Mouse (Mus musculus): ENCODE measurements around the gene Rhoj. TPM values are rescaled to one million over a fixed set of nuclear protein-coding genes. Genes with fewer than 3 reads are reported as not detected.

Rhoj gene
- polyA plus RNA-seq, 1 experiment from 2014 or later, result 62.4 TPM

DNA sequence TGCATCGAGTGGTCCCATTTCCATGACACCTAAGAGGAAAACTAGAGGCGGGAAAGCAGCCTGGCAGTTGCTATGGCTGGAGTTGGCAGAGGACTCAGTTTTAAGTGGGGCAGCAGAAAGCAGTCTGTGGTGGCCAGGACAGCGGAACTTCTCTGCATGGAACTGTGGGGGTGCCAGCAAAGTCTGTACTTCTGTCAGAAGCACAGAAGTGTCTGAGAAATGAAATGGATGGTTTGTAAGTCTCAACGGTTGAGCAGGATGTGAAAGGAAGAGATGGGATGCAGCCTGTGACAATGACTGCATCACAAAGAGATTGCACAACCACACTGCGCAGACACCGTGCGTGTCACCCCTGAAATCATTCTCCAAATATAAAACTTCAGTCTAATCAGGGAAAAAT is 138.1 kb downstream of the Rhoj start:
- no peaks in the 10 kb centered on the region for H3K4me1 ChIP-seq
- ATAC-seq (ENCODE audit: insufficient number of reproducible peaks, low FRiP score, low TSS enrichment, low read depth), result no peak
- H3K4me2 ChIP-seq (replicated peaks), result no peak overlapping the region
- no peak overlapping the region for H3K4me3 ChIP-seq (replicated peaks)
- H3K27me3 ChIP-seq, result no peaks in the 10 kb centered on the region
- H3K27ac ChIP-seq (replicated peaks), result no peak overlapping the region
- no peak overlapping the region for H3K9ac ChIP-seq
- peaks cover 6% of the 10 kb centered on the region for H3K36me3 ChIP-seq
- H3K9me3 ChIP-seq (replicated peaks), result no peaks in the 10 kb centered on the region
- 88% methylated on average over 7 of the region's 7 CpGs for WGBS

DNA sequence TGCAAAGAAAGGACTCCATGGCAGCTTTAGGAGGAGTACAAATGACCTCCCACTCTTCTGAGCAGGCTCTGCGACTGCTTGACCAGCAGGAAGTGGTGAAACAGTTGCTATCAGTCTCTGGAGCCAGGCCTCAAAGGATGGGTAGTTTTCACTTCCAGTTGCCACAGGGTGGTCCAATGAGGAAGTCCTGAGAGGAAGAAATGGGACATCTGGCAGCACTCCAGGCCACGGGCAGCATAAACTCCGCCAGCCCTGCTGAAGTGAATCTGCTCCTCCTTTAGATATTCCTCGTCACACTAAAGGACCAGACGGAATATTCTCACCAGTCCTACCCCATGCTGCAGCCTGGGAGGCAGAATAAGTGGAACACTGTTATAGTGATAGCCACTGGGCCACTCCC is 140.8 kb downstream of the Rhoj start:
- Histone ChIP-seq H3K27ac (replicated peaks) (no peak overlapping the region), H3K9ac (no peak overlapping the region), H3K4me3 (replicated peaks) (no peak overlapping the region), H3K4me2 (replicated peaks) (no peak overlapping the region), H3K4me1 (no peaks in the 10 kb centered on the region), H3K9me3 (replicated peaks) (no peaks in the 10 kb centered on the region), H3K36me3 (peaks cover 23% of the 10 kb centered on the region), H3K27me3 (no peaks in the 10 kb centered on the region)
- WGBS, result 76% methylated on average over 5 of the region's 5 CpGs
- no peak for ATAC-seq (ENCODE audit: insufficient number of reproducible peaks, low FRiP score, low TSS enrichment, low read depth)

DNA sequence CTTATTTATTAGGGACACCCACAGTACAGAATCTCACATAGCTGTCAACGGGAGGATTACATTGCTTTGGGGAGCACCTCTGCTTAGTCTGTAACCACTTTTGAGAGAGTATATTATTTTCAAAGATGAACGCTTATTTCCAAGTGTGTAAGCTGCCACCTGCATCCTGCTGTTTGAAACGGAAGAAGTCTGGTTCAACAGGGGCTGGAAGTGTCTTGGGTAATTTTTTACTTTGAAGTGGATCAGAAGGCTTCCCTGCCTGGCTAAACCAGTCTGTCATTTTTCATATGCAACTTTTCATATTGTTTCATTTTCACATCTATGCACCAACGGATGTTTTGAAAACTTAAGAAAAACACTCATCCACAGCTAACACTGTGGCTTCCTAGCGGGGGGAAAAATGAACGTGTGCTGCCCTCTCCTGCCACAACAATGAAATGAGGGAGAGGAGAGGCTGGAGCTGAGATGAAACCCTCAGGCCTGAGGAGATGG is 141.4 kb downstream of the Rhoj start:
- H3K27ac ChIP-seq (replicated peaks), result no peak overlapping the region
- H3K9me3 ChIP-seq (replicated peaks), result no peaks in the 10 kb centered on the region
- H3K9ac ChIP-seq, result no peak overlapping the region
- 50% methylated on average over 6 of the region's 6 CpGs for WGBS
- peaks cover 23% of the 10 kb centered on the region for H3K36me3 ChIP-seq
- ATAC-seq (ENCODE audit: insufficient number of reproducible peaks, low FRiP score, low TSS enrichment, low read depth), result no peak
- no peak overlapping the region for H3K4me3 ChIP-seq (replicated peaks)
- H3K27me3 ChIP-seq, result no peaks in the 10 kb centered on the region
- no peak overlapping the region for H3K4me2 ChIP-seq (replicated peaks)
- H3K4me1 ChIP-seq, result no peaks in the 10 kb centered on the region

DNA sequence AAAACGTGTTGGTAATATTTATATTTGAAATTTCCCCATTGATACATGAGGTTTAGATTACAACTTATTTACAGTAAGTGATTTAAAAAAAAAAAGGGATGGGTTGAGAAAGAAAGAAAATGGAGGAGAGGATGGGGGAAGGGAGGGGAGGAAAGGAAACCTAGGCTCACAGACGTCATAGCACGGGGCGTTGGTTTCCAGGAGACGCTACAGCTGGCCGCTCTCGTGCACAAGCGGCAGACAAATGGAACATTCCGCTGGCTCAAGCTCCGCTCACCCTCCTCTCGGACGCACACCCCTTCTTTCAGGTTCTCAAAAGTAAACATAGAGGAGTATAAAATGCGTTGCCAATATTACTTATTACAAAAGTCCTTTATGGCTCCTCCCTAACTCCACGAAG is 141.9 kb downstream of the Rhoj start:
- 73% methylated on average over 14 of the region's 14 CpGs for WGBS
- ATAC-seq (ENCODE audit: insufficient number of reproducible peaks, low FRiP score, low TSS enrichment, low read depth), result no peak

DNA sequence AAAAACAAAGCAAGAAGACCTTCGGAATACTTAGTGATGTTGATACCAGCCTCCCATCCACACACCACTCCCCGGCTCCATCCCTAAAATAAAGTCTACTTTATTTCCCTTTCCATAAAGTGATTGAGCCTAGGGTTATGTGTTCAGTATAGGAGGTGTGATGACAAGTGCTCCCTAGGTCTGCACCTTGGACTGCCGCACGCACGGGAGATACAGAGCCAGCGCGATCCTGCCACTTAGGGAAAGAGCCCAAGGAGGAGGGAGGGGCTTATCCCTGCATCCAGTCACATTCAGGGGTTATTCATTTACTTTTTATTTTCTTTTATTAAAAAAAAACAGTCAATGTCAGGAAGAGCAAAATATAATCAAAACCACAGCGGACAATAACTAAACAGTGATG is 142.5 kb downstream of the Rhoj start:
- no peaks in the 10 kb centered on the region for H3K9me3 ChIP-seq (replicated peaks)
- no peak for ATAC-seq (ENCODE audit: insufficient number of reproducible peaks, low FRiP score, low TSS enrichment, low read depth)
- no peaks in the 10 kb centered on the region for H3K27me3 ChIP-seq
- H3K4me1 ChIP-seq, result no peaks in the 10 kb centered on the region
- no peak overlapping the region for H3K9ac ChIP-seq
- no peak overlapping the region for H3K4me2 ChIP-seq (replicated peaks)
- peaks cover 23% of the 10 kb centered on the region for H3K36me3 ChIP-seq
- H3K4me3 ChIP-seq (replicated peaks), result no peak overlapping the region
- 88% methylated on average over 8 of the region's 8 CpGs for WGBS
- H3K27ac ChIP-seq (replicated peaks), result no peak overlapping the region

More for the DNA sequence above, 141.9 kb downstream of the Rhoj start:
- Histone ChIP-seq H3K36me3 (peaks cover 23% of the 10 kb centered on the region), H3K9me3 (replicated peaks) (no peaks in the 10 kb centered on the region), H3K27me3 (no peaks in the 10 kb centered on the region), H3K27ac (replicated peaks) (no peak overlapping the region), H3K4me1 (no peaks in the 10 kb centered on the region), H3K9ac (no peak overlapping the region), H3K4me2 (replicated peaks) (no peak overlapping the region), H3K4me3 (replicated peaks) (no peak overlapping the region)

Other genes starting within 250 kb of the Rhoj start
- gene Kcnh5, start 131.0 kb upstream of the Rhoj start, polyA plus RNA-seq (2015; fragmentation: Nextera tagmentation; extraction: Ambion mirVana), result 0.30 and 0.39 TPM in 2 replicates
- not detected in 2 replicates for gene Gphb5, start 108.5 kb downstream of the Rhoj start, polyA plus RNA-seq (2015; fragmentation: Nextera tagmentation; extraction: Ambion mirVana)